Mouse (Mus musculus): ENCODE data around the gene Psme2b.
"Not testable (repeated sequence)": the region's sequence is repeated elsewhere in the genome, so short reads cannot be mapped to it uniquely, and the experiment has no call there.

Psme2b gene

DNA sequence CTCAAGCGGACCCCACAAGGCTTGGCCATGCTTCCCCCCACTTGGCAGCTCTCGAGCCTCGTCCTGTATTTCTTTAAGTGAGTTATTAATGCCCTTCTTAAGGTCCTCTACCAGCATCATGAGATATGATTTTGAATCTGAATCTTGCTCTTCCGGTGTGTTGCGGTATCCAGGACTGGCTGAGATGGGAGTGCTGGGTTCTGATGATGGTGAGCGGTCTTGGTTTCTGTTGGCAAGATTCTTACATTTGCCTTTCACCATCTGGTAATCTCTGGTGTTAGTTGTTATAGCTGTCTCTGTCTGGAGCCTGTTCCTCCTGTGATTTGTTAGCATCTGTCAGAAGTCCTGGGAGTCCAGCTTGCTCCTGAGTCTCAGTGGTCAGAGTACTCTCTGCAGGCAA, at the start of gene Psme2b:
Gene Psme2b (minus strand): TSS at position 101 of the 400 bp plus-strand sequence.
- not testable (repeated sequence) for DNase-seq (ENCODE audit: extremely low read depth, insufficient read length, low spot score)

DNA sequence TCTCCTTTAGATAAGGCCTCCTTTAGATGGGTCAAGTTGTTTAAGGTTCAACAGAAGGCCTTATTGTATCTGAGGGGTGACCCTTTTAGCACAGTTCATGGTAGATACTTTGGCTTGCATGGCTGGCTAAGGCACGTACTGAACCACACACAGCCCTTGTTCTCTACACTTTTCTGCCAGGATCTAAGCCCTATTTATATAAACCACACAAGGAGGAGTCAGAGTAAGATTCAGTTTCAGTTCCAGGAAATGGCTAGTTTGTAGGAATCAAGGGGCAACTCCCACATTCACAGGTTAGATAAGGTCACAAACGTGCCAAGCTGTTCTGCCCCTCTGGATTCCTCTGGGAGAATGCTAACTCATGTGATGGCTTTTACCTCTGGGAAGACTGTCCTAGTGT, 48.0 kb upstream of the Psme2b start, which contains the start of gene Tgtp1:
Gene Tgtp1 (minus strand): TSS at position 155 of the 400 bp plus-strand sequence.
- DNase-seq (ENCODE audit: extremely low read depth, insufficient read length, low spot score): not testable (repeated sequence)

DNA sequence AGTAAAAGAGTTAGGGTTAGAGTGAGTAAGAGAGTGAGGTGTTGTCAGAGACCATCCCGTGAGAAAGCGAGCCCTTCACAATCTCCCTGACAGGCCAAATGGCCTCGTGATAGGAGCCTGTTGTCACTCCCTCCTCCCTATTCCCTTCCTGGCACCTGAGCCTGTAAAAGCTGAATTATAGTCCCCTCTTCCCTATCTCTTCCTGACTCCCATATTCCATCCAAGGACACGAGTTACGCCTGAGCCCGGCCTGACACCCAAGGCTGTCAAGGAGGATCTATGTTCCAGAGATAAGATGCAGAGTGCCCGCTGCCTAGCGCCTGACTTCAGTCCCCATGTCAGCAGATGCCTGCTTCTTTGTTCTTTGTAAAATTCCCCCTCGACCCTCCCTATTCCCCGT, 47.3 kb upstream of the Psme2b start:
- DNase-seq (ENCODE audit: extremely low read depth, insufficient read length, low spot score): not testable (repeated sequence)

DNA sequence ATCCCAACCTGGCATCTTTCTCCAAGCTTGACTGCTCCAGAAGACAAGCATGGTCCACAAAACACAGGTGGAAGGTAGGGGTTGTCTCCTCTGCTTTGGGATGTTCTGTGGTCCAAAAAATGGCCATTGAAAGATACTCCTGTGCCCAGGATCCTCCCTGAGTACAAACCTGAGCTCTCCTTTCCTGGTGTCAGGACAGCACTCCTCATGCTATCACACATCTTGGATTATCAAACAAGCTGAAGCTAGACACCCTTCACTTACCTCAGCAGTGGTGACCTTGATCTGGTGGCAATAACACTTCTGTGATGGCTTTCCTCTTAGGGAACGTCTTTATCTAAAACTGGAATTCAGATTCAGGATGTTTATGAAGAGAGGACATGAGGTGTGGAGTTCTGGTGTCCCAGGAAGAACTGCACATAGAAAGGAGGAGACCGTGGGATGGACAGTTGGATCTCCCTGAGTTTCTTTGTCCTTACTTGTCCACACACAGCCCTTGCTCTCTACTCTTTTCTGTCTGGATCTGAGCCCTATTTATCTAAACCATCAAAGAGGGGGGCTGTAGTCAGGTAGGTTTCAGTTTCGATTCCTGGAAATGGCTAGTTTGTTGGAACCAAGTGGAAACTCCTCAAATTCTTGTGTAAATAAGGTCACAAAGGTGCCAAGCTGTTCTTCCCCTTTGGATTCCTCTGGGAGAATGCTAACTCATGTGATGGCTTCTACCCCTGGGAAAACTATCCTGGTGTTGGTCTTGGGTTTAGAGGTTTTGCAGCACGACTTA, 45.9 kb upstream of the Psme2b start, which contains the start of gene Gm12185:
Gene Gm12185 (minus strand): TSS at position 487 of the 781 bp plus-strand sequence.
- DNase-seq (ENCODE audit: extremely low read depth, insufficient read length, low spot score): not testable (repeated sequence)

DNA sequence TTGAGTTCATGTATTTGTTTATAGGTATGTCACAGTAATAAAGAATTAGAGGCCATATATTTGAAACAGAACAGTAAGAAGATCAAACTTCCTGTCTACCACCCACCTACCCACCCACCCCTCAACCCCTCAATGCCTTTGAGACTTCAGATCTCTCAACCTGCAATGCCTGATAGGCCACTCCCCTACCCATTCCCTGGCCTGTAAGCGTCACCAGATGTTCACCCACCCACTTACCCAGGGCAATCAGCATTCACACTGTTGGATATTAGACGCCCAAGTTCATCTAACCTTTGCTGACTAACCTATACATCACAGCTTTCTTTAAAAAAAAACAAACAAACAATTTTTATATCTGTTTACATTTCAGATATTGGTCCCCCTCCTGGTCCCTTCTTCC, 44.0 kb upstream of the Psme2b start:
- DNase-seq (ENCODE audit: extremely low read depth, insufficient read length, low spot score): not testable (repeated sequence)

DNA sequence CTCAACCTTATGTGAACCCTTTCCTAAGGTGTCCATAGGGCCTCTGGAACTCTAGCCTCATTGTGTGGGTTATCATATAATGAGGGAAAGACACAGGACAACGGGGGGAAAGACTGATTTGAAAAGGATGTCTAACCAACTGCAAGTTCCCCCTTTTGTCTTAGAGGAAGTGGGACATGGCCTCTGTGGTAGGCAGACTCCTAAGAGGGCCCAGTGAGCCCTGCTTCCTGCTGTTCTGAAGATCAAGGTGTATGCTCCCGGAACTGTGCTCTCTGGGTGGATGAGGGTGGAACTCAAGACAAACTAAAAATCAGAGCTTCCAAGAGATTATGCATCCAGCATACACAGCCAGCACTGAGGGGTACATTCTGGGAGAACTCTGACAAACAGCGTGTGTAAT, 42.2 kb upstream of the Psme2b start:
- DNase-seq (ENCODE audit: extremely low read depth, insufficient read length, low spot score): not testable (repeated sequence)

DNA sequence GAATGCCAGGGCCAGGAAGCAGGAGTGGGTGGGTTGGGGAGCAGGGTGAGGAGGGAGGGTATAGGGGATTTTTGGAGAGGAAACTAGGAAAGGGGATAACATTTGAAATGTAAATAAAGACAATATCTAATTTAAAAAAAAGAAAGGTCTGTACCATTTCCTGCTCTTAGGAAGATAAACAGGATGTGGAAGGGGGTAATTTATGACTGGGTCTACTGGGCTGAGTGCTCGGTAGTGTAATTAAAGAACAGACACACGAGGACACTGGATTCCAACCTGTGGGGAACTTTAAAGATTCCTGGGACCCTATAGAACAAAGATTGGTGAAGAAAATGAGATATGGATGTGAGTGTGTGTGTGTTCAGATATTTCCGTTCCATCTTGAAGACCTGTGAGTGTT, 36.9 kb upstream of the Psme2b start:
- DNase-seq (ENCODE audit: extremely low read depth, insufficient read length, low spot score): not testable (repeated sequence)

DNA sequence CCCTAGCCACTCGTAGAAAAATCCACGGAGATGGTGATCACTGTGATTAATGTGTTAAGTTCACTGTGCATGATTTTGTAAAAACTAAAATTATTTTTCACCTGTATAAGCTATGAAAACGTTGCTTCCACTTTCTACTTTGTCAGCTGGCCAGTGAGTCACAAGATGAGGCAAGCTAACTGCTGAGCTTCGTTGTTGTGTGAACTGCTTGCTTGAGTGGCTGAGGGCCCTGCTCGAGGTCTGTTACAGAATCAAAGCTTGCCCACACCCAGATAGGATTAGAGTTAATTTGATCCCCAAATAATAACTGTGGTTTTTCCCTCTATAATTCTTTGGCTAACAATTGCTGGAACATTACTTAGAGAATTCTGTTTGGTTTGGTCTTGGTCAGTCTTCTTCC, 34.1 kb upstream of the Psme2b start:
- not testable (repeated sequence) for DNase-seq (ENCODE audit: extremely low read depth, insufficient read length, low spot score)

DNA sequence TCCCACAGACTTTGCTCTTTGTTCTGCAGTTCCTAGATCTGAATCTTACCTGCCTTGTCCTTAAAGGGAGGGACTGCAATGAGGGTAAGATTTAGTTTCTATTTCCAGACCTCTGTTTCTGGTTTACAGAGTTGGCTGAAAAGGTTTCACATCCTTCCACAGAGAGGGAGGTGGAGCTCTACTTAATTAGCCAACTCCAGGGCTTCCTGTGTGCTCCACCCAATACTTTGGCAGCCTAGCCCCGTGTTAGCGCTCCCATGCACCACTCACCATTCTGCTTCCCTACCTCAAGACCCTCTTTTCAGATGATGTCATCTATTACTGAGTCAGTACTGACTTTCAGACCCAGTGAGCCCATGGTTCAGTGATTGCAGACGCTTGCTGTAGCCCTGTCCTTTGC, 33.3 kb upstream of the Psme2b start, which contains the start of gene 9930111J21Rik1:
Gene 9930111J21Rik1 (minus strand): TSS at position 148 of the 400 bp plus-strand sequence.
- not testable (repeated sequence) for DNase-seq (ENCODE audit: extremely low read depth, insufficient read length, low spot score)

DNA sequence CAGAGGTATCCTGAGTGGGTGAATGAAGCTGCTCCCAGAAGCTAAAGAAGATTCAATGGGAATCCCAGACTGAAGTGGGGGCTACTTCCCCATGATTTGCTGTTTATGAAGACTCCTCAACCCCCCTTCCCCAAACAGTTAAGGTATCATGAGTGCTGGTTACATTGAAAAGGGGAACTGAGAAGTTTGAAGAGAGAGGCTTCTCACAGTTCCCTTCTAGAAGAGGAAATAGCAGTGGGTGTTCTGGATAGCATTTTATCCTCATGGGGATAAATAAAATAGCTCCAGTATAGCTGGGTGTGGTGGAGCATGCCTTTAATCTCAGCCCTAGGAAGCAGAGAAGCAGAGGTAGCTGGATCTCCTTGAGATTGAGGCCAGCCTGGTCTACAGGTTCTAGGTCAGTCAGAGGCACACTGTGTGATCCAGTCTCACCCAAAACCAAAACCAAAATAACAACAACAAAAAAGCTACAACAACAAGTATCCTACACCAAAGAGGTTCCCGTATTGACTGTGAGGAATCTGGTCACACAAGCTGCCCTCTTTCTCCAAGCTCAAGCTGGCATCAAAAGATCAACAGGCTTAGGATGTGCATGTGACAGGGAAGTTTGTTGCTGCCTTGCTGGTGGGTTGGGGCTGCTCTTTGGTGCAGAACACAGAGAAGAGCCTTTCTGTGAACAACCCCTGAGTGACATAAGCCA, 32.4 kb upstream of the Psme2b start, which contains the start of gene Olfr56:
Gene Olfr56 (plus strand): TSS at position 650 of the 700 bp plus-strand sequence.
- not testable (repeated sequence) for DNase-seq (ENCODE audit: extremely low read depth, insufficient read length, low spot score)

DNA sequence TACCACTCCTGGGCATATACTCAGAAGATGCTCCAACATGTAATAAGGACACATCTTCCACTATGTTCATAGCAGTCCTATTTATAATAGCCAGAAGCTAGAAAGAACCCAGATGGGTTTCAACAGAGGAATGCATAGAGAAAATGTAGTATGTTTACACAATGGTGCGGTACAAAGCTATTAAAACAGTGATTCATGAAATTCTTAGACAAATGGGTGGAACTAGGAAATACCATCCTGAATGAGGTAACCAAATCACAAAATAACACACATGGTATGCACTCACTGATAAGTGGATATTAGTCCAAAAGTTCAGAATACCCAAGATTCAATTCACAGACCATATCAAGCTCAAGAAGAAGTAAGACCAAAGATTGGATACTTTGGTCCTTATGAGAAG, 28.7 kb upstream of the Psme2b start:
- DNase-seq (ENCODE audit: extremely low read depth, insufficient read length, low spot score): not testable (repeated sequence)

DNA sequence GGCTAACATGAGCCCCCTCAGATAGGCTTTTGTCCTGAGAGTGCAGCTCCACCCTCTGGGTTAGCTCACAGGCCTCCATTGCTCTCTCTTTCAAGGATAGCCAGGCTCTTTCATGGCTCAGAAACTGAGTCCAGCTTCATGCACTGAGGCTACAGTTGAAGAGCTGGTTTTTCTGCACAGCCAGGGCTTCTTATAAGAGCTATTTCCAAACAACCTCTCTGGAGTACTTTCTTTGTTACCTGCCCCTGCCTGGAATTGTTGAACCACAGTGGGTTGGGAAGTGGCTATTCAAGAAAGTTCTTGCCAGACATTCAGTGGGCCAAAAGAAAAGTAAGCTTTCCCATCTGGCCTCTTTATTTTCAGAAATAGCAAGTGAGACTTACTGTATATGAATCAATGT, 6.7 kb downstream of the Psme2b start:
- DNase-seq (ENCODE audit: extremely low read depth, insufficient read length, low spot score): not testable (repeated sequence)

DNA sequence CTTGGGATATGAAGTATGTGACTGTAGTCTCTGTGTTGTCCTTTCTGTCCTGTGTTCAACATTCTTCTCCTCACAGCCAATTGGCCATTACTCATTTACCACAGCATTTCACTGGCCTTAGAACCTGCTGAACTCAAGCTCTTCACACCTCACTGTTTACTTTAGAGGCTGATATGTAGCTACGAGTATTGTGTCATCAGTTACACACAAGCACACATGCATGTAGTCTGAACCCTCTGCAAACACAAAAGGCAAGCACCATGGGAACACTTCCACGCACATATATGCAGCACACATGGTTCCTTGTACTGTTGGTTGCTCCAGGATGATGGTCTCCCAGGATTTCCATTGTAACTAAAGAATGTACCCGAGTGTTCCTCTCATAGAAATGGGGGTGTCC, 10.7 kb downstream of the Psme2b start:
- not testable (repeated sequence) for DNase-seq (ENCODE audit: extremely low read depth, insufficient read length, low spot score)

DNA sequence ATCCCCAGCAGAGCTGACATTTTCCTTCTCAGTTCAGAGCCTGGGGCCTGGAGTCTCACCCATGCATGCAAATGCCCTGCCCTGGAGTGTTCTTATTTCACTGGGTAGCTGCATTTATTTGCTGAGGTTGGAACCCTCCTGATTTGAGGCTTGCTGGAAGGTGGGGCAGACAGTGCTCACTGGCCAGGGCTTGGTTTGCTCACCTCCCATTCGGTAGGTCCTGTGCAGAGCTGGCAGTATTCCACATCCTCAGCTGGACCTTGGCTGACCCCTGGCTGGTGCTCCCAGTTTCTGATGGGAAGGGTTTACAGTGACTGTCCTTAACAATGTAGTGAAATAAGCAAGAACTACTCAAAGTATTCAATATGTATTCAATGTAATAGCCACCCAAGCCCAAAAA, 12.1 kb downstream of the Psme2b start:
- not testable (repeated sequence) for DNase-seq (ENCODE audit: extremely low read depth, insufficient read length, low spot score)

DNA sequence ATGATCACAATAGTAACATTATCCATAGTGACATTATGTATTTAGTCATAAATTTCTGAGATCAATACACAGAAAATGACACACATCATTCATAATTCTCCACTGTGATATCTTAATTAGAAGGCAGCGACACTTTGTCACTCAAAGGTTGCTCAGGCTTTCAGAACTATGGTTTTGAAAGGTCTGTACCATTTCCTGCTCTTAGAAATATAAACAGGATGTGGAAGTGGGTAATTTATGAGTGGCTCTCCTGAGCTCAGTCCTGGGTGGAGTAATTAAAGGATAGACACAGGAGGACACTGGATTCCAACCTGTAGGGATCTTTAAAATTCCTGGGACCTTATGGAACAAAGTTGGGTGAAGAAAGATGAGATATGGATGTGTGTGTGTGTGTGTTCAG, 12.6 kb downstream of the Psme2b start:
- not testable (repeated sequence) for DNase-seq (ENCODE audit: extremely low read depth, insufficient read length, low spot score)

DNA sequence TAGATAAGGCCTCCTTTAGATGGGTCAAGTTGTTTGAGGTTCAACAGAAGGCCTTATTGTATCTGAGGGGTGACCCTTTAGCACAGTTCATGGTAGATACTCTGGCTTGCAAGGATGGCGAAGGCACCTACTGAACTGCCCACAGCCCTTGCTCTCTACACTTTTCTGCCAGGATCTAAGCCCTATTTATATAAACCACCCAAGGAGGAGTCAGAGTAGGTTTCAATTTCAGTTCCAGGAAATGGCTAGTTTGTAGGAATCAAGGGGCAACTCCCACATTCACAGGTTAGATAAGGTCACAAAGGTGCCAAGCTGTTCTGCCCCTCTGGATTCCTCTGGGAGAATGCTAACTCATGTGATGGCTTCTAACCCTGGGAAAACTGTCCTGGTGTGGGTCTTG, 17.9 kb downstream of the Psme2b start:
- not testable (repeated sequence) for DNase-seq (ENCODE audit: extremely low read depth, insufficient read length, low spot score)

DNA sequence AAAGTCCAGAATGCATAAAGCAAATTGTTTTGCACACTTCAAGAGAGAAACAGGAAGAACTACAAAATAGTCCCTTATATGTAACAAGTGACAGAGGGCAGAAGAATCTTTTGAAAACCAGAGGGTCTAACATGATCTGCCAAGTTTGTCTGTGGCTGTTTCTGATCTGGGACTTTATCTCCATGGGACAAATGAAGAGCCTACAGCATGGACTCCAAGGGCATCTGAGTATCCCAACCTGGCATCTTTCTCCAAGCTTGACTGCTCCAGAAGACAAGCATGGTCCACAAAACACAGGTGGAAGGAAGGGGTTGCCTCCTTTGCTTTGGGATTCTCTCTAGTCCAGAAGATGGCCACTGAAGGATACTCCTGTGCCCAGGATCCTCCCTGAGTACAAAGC, 19.6 kb downstream of the Psme2b start:
- DNase-seq (ENCODE audit: extremely low read depth, insufficient read length, low spot score): not testable (repeated sequence)

DNA sequence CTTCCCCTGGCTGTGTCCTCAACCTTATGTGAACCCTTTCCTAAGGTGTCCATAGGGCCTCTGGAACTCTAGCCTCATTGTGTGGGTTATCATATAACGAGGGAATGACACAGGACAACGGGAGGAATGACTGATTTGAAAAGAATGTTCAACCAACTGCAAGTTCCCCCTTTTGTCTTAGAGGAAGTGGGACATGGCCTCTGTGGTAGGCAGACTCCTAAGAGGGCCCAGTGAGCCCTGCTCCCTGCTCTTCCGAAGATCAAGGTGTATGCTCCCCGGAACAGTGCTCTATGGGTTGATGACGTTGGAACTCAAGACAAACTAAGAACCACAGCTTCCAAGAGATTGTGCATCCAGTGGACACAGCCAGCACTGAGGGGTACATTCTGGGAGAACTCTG, 22.2 kb downstream of the Psme2b start:
- not testable (repeated sequence) for DNase-seq (ENCODE audit: extremely low read depth, insufficient read length, low spot score)

DNA sequence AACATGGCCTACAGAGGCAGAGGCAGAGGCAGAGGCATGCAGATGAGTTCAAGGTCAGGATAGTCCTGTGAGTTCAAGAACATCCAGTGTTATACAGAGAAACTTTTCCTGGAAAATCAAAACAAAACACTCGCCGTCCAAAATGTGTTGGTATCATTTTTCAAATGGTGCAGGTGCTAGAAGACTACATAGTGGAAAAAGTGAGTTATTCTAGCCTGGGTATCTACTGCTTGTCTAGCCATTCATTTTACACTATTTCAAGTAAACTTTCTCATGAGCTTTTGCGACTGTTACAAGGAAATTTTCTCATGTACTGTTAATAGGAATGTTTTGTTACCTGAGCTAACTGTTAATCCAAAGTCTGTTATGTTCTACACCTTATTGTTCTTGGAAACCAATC, 27.6 kb downstream of the Psme2b start:
- DNase-seq (ENCODE audit: extremely low read depth, insufficient read length, low spot score): no peak

DNA sequence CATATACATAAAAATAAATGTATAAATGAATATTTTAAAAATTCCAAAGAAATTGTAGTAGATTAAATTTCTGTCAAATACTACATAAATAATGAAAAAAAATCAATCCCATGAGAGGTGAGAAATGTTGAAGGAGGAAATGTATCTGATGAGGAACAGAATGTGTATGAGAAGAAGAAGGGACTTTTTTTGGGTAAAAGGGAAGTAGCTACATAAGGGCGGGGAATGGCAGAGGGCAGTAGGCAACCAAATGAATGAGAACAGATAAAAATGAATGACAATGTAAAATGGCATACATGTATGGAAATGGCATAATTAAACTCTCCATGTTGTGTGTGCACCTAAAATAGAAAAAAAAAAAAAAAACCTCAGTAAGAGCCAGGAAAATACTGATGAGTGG, 32.4 kb downstream of the Psme2b start:
- DNase-seq (ENCODE audit: extremely low read depth, insufficient read length, low spot score): no peak

DNA sequence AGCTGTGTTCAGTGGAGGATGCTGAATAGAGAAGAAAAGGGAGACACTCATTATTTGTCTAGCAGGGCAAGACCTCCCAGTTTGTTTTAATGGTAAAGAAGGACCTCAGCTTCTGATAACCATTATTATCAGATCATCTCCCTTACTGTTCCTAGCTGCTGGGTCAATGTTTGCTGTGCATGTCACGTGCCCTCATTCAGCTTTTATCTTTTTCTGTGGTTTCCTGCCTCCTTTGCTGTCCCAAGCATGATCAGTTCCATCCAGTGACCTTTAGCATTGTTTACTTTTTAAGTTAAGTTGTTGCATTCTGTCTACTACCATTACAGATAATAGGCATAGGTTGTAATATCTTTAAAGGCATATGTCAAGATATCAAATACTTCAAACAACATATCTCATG, 37.5 kb downstream of the Psme2b start:
- DNase-seq (ENCODE audit: extremely low read depth, insufficient read length, low spot score): no peak

Data from 3134 (cell line).